Mouse (Mus musculus): ENCODE measurements around the gene Tmem267. TPM values are rescaled to one million over a fixed set of nuclear protein-coding genes. Genes with fewer than 3 reads are reported as not detected.
"Not testable (repeated sequence)": the region's sequence is repeated elsewhere in the genome, so short reads cannot be mapped to it uniquely, and the experiment has no call there.

Gene Tmem267
- polyA plus RNA-seq, 1 experiment = not detected

- WGBS = 100% methylated on average over 3 of the region's 3 CpGs
- TF ChIP-seq CTCF (IDR thresholded peaks at IDR 0.05; ENCODE audit: insufficient read depth, low read depth, low read length) = no peak
- TF ChIP-seq POLR2A (IDR thresholded peaks at IDR 0.05; ENCODE audit: insufficient read depth, low read depth, low read length) = no peak
- Histone ChIP-seq H3K4me3 (ENCODE audit: insufficient read depth, low read depth, low read length) (no peak overlapping the region), H3K4me1 (ENCODE audit: control insufficient read depth, insufficient read depth, low read length) (no peaks in the 10 kb centered on the region), H3K27ac (ENCODE audit: insufficient read depth, low read depth, low read length) (no peak overlapping the region)
These were observed 131.0 kb downstream of the Tmem267 start for GRCm38 (mm10) chr13:119618841-119619240.

- TF ChIP-seq CTCF (IDR thresholded peaks at IDR 0.05; ENCODE audit: insufficient read depth, low read depth, low read length) (no peak), POLR2A (IDR thresholded peaks at IDR 0.05; ENCODE audit: insufficient read depth, low read depth, low read length) (no peak)
- Histone ChIP-seq H3K4me1 (ENCODE audit: control insufficient read depth, insufficient read depth, low read length) (no peaks in the 10 kb centered on the region), H3K27ac (ENCODE audit: insufficient read depth, low read depth, low read length) (no peak overlapping the region), H3K4me3 (ENCODE audit: insufficient read depth, low read depth, low read length) (no peak overlapping the region)
- WGBS = 71% methylated on average over 3 of the region's 3 CpGs
These were observed 131.9 kb downstream of the Tmem267 start for GRCm38 (mm10) chr13:119619735-119620134.

GRCm38 (mm10) chr13:119623634-119624033 is 135.8 kb downstream of the Tmem267 start, which contains the start of gene Ccl28:
Ccl28 (plus strand) TSS chr13:119623819.
- H3K27ac ChIP-seq (ENCODE audit: insufficient read depth, low read depth, low read length) = no peak within 1 kb of the TSS
- H3K4me1 ChIP-seq (ENCODE audit: control insufficient read depth, insufficient read depth, low read length) = no peaks in the 10 kb centered on the region
- H3K4me3 ChIP-seq (ENCODE audit: insufficient read depth, low read depth, low read length) = no peak within 1 kb of the TSS
- 82% methylated on average over 6 of the region's 6 CpGs for WGBS
- TF ChIP-seq POLR2A (IDR thresholded peaks at IDR 0.05; ENCODE audit: insufficient read depth, low read depth, low read length) = no peak
- no peak for TF ChIP-seq CTCF (IDR thresholded peaks at IDR 0.05; ENCODE audit: insufficient read depth, low read depth, low read length)

GRCm38 (mm10) chr13:119625952-119626351 is 138.1 kb downstream of the Tmem267 start:
- not testable (repeated sequence) for H3K4me3 ChIP-seq (ENCODE audit: insufficient read depth, low read depth, low read length); H3K4me1 ChIP-seq (ENCODE audit: control insufficient read depth, insufficient read depth, low read length); H3K27ac ChIP-seq (ENCODE audit: insufficient read depth, low read depth, low read length)
- WGBS = 85% methylated on average over 5 of the region's 5 CpGs

- Histone ChIP-seq H3K4me3 (ENCODE audit: insufficient read depth, low read depth, low read length) (peak overlapping the region; percentile 46), H3K27ac (ENCODE audit: insufficient read depth, low read depth, low read length) (no peak overlapping the region), H3K4me1 (ENCODE audit: control insufficient read depth, insufficient read depth, low read length) (no peaks in the 10 kb centered on the region)
- 7% methylated on average over 31 of the region's 33 CpGs for WGBS
- TF ChIP-seq CTCF (IDR thresholded peaks at IDR 0.05; ENCODE audit: insufficient read depth, low read depth, low read length) (no peak), POLR2A (IDR thresholded peaks at IDR 0.05; ENCODE audit: insufficient read depth, low read depth, low read length) (peak; percentile 44)
These were observed 143.8 kb downstream of the Tmem267 start for GRCm38 (mm10) chr13:119631482-119632155.

- Histone ChIP-seq H3K4me3 (ENCODE audit: insufficient read depth, low read depth, low read length) (no peak overlapping the region), H3K27ac (ENCODE audit: insufficient read depth, low read depth, low read length) (no peak overlapping the region), H3K4me1 (ENCODE audit: control insufficient read depth, insufficient read depth, low read length) (no peaks in the 10 kb centered on the region)
- 77% methylated on average over 4 of the region's 4 CpGs for WGBS
- TF ChIP-seq CTCF (IDR thresholded peaks at IDR 0.05; ENCODE audit: insufficient read depth, low read depth, low read length) = no peak
- TF ChIP-seq POLR2A (IDR thresholded peaks at IDR 0.05; ENCODE audit: insufficient read depth, low read depth, low read length) = no peak
These were observed 144.3 kb downstream of the Tmem267 start for GRCm38 (mm10) chr13:119632156-119632548.

- Histone ChIP-seq H3K4me1 (ENCODE audit: control insufficient read depth, insufficient read depth, low read length) (no peaks in the 10 kb centered on the region), H3K4me3 (ENCODE audit: insufficient read depth, low read depth, low read length) (no peak overlapping the region), H3K27ac (ENCODE audit: insufficient read depth, low read depth, low read length) (no peak overlapping the region)
- TF ChIP-seq POLR2A (IDR thresholded peaks at IDR 0.05; ENCODE audit: insufficient read depth, low read depth, low read length) (no peak), CTCF (IDR thresholded peaks at IDR 0.05; ENCODE audit: insufficient read depth, low read depth, low read length) (no peak)
- 71% methylated on average over 2 of the region's 2 CpGs for WGBS
These were observed 147.7 kb downstream of the Tmem267 start for GRCm38 (mm10) chr13:119635496-119635895.

GRCm38 (mm10) chr13:119637837-119638236 is 150.0 kb downstream of the Tmem267 start:
- Histone ChIP-seq H3K4me3 (ENCODE audit: insufficient read depth, low read depth, low read length) (no peak overlapping the region), H3K27ac (ENCODE audit: insufficient read depth, low read depth, low read length) (no peak overlapping the region), H3K4me1 (ENCODE audit: control insufficient read depth, insufficient read depth, low read length) (no peaks in the 10 kb centered on the region)
- WGBS = 74% methylated on average over 4 of the region's 4 CpGs
- TF ChIP-seq CTCF (IDR thresholded peaks at IDR 0.05; ENCODE audit: insufficient read depth, low read depth, low read length) = no peak
- TF ChIP-seq POLR2A (IDR thresholded peaks at IDR 0.05; ENCODE audit: insufficient read depth, low read depth, low read length) = no peak

- no peaks in the 10 kb centered on the region for H3K4me1 ChIP-seq (ENCODE audit: control insufficient read depth, insufficient read depth, low read length)
- H3K27ac ChIP-seq (ENCODE audit: insufficient read depth, low read depth, low read length) = no peak overlapping the region
- 85% methylated on average over 5 of the region's 5 CpGs for WGBS
- TF ChIP-seq POLR2A (IDR thresholded peaks at IDR 0.05; ENCODE audit: insufficient read depth, low read depth, low read length) = no peak
- TF ChIP-seq CTCF (IDR thresholded peaks at IDR 0.05; ENCODE audit: insufficient read depth, low read depth, low read length) = no peak
- H3K4me3 ChIP-seq (ENCODE audit: insufficient read depth, low read depth, low read length) = no peak overlapping the region
These were observed 150.6 kb downstream of the Tmem267 start for GRCm38 (mm10) chr13:119638449-119638848.

- Histone ChIP-seq H3K4me3 (ENCODE audit: insufficient read depth, low read depth, low read length) (no peak overlapping the region), H3K4me1 (ENCODE audit: control insufficient read depth, insufficient read depth, low read length) (no peaks in the 10 kb centered on the region), H3K27ac (ENCODE audit: insufficient read depth, low read depth, low read length) (no peak overlapping the region)
- TF ChIP-seq CTCF (IDR thresholded peaks at IDR 0.05; ENCODE audit: insufficient read depth, low read depth, low read length) = no peak
- no peak for TF ChIP-seq POLR2A (IDR thresholded peaks at IDR 0.05; ENCODE audit: insufficient read depth, low read depth, low read length)
- 77% methylated on average over 5 of the region's 5 CpGs for WGBS
These were observed 151.5 kb downstream of the Tmem267 start for GRCm38 (mm10) chr13:119639302-119639701.

Data from olfactory bulb, adult 2 months (tissue).